Mouse (Mus musculus): Measurements from ENCODE around the gene Cnot10. TPM values are rescaled to one million over a fixed set of nuclear protein-coding genes. Genes with fewer than 3 reads are reported as not detected.

Gene Cnot10
- total and polyA plus RNA-seq, 3 experiments = 49.4 to 67.8 (median 58.3) TPM

GRCm38 (mm10) chr9:114646556-114647505 lies 6.8 kb upstream of the Cnot10 start:
- no peak for DNase-seq (ENCODE audit: extremely low read depth)
- Histone ChIP-seq H3K4me3 (replicated peaks in 1 of 3; ENCODE audit: low read depth in 2 of 3, low read length in 2 of 3, poor library complexity in 1 of 3) (no peak overlapping the region), H3K79me2 (replicated peaks; ENCODE audit: control insufficient read depth, extremely low read depth, insufficient read depth, poor library complexity, severe bottlenecking) (no peaks in the 10 kb centered on the region), H3K4me1 (ENCODE audit: control insufficient read depth in 1 of 2, insufficient read depth in 2 of 2) (peaks cover 3 to 10% of the 10 kb centered on the region in 2 experiments; a peak in 3 of 4 replicates), H3K9me3 (replicated peaks; ENCODE audit: low read length) (no peaks in the 10 kb centered on the region), H3K36me3 (replicated peaks in 1 of 2; ENCODE audit: control insufficient read depth in 1 of 2, insufficient read depth in 1 of 2, low read length in 1 of 2) (no peaks in the 10 kb centered on the region), H3K27ac (ENCODE audit: insufficient read depth, low read depth) (no peak overlapping the region), H3K4me2 (ENCODE audit: insufficient read depth, low read depth, poor library complexity, severe bottlenecking) (no peak overlapping the region), H3K9ac (ENCODE audit: insufficient read depth, low read depth) (no peak overlapping the region), H3K27me3 (replicated peaks) (no peaks in the 10 kb centered on the region)
- TF ChIP-seq HCFC1 (IDR thresholded peaks at IDR 0.05; ENCODE audit: low read depth, low read length) = no peak
- no peak for TF ChIP-seq TCF12 (IDR thresholded peaks at IDR 0.05; ENCODE audit: low read depth, low read length)
- no peak for TF ChIP-seq GABPA (IDR thresholded peaks at IDR 0.05; ENCODE audit: insufficient replicate concordance, low read depth, low read length)
- TF ChIP-seq KAT2A (IDR thresholded peaks at IDR 0.05; ENCODE audit: insufficient replicate concordance, low read length) = no peak
- no peak for TF ChIP-seq MAX (IDR thresholded peaks at IDR 0.05; ENCODE audit: low read length)
- TF ChIP-seq MAFK (IDR thresholded peaks at IDR 0.05; ENCODE audit: insufficient replicate concordance, low read length) = no peak
- TF ChIP-seq RCOR1 (conservative IDR thresholded peaks at IDR 0.05; ENCODE audit: low read depth, low read length) = no peak
- TF ChIP-seq EP300 (IDR thresholded peaks at IDR 0.05; ENCODE audit: low read length) = no peak
- no peak for TF ChIP-seq JUND (conservative IDR thresholded peaks at IDR 0.05; ENCODE audit: low read depth, low read length)
- TF ChIP-seq MEF2A (IDR thresholded peaks at IDR 0.05; ENCODE audit: borderline replicate concordance, low read depth, low read length) = no peak
- no peak for TF ChIP-seq MAZ (IDR thresholded peaks at IDR 0.05; ENCODE audit: low read depth, low read length)
- TF ChIP-seq RAD21 (IDR thresholded peaks at IDR 0.05; ENCODE audit: low read depth, low read length) = no peak
- dilution Hi-C loops (cut with MboI; ENCODE audit: extremely low pct_ligation_motif_present, extremely low pct_unique_long_range_greater_than_20kb, low sequenced_read_pairs) = no loop called here
- in situ Hi-C loops (cut with MboI; ENCODE audit: low pct_ligation_motif_present, low pct_unique_long_range_greater_than_20kb, low sequenced_read_pairs) = loop anchor here (10.0 kb wide), 3 partner anchors 78 to 278 kb away; no protein-coding TSS in a partner anchor

- dilution Hi-C loops (cut with MboI; ENCODE audit: extremely low pct_ligation_motif_present, extremely low pct_unique_long_range_greater_than_20kb, low sequenced_read_pairs) = no loop called here
- H3K9me3 ChIP-seq (replicated peaks; ENCODE audit: low read length) = no peaks in the 10 kb centered on the region
- peak; percentile 24 for DNase-seq (ENCODE audit: extremely low read depth)
Measured at GRCm38 (mm10) chr9:114639186-114639748, 717 bp downstream of the Cnot10 start.

More at GRCm38 (mm10) chr9:114639186-114639748, 717 bp downstream of the Cnot10 start:
- Histone ChIP-seq H3K4me2 (ENCODE audit: insufficient read depth, low read depth, poor library complexity, severe bottlenecking) (peak overlapping the region; percentile 76), H3K4me1 (ENCODE audit: control insufficient read depth in 1 of 2, insufficient read depth in 2 of 2) (peaks cover 14 to 45% of the 10 kb centered on the region in 2 experiments), H3K27me3 (replicated peaks) (no peaks in the 10 kb centered on the region), H3K4me3 (replicated peaks in 1 of 3; ENCODE audit: low read depth in 2 of 3, low read length in 2 of 3, poor library complexity in 1 of 3) (peak overlapping the region; percentile 73 to 99 (median 79)), H3K27ac (ENCODE audit: insufficient read depth, low read depth) (peak overlapping the region; percentile 73), H3K79me2 (replicated peaks; ENCODE audit: control insufficient read depth, extremely low read depth, insufficient read depth, poor library complexity, severe bottlenecking) (peaks cover 52% of the 10 kb centered on the region), H3K9ac (ENCODE audit: insufficient read depth, low read depth) (peak overlapping the region; percentile 79), H3K36me3 (replicated peaks in 1 of 2; ENCODE audit: control insufficient read depth in 1 of 2, insufficient read depth in 1 of 2, low read length in 1 of 2) (peaks cover 0 to 28% of the 10 kb centered on the region in 2 experiments)
- TF ChIP-seq MEF2A (IDR thresholded peaks at IDR 0.05; ENCODE audit: borderline replicate concordance, low read depth, low read length) = no peak
- TF ChIP-seq EP300 (IDR thresholded peaks at IDR 0.05; ENCODE audit: low read length) = 0 out of 2 replicates have a peak, but pooled peaks have one; percentile 32
- no peak for TF ChIP-seq ZMIZ1 (IDR thresholded peaks at IDR 0.05; ENCODE audit: low read depth, low read length)
- TF ChIP-seq TBP (conservative IDR thresholded peaks at IDR 0.05; ENCODE audit: low read depth, low read length) = no peak
- TF ChIP-seq IRF4 (IDR thresholded peaks at IDR 0.05; ENCODE audit: low read depth, low read length) = peak; percentile 55; the same call in 1 of the 2 replicates
- no peak for TF ChIP-seq KAT2A (IDR thresholded peaks at IDR 0.05; ENCODE audit: insufficient replicate concordance, low read length)
- TF ChIP-seq CHD2 (IDR thresholded peaks at IDR 0.05; ENCODE audit: low read length) = no peak
- TF ChIP-seq SIN3A (IDR thresholded peaks at IDR 0.05; ENCODE audit: low read length) = peak; percentile 10; the same call in 1 of the 2 replicates
- peak; percentile 61 for TF ChIP-seq MXI1 (IDR thresholded peaks at IDR 0.05; ENCODE audit: low read depth, low read length)
- peak; percentile 16; the same call in 1 of the 2 replicates for TF ChIP-seq MYC (IDR thresholded peaks at IDR 0.05; ENCODE audit: low read depth, low read length)
- peak; percentile 50; the same call in 1 of the 2 replicates for TF ChIP-seq BHLHE40 (IDR thresholded peaks at IDR 0.05; ENCODE audit: low read depth, low read length)
- TF ChIP-seq PAX5 (IDR thresholded peaks at IDR 0.05; ENCODE audit: low read length) = no peak
- TF ChIP-seq CTCF (conservative IDR thresholded peaks at IDR 0.05 in 1 of 2, IDR thresholded peaks at IDR 0.05 in 1 of 2; ENCODE audit: low read depth in 2 of 2, low read length in 2 of 2) = peak in 1 of 2 experiments; percentile 32; a peak in 2 of 4 replicates
- in situ Hi-C loops (cut with MboI; ENCODE audit: low pct_ligation_motif_present, low pct_unique_long_range_greater_than_20kb, low sequenced_read_pairs) = no loop called here

Data from CH12.LX (cell line).